Mouse (Mus musculus): ENCODE results near the gene Il25. TPM values are rescaled to one million over a fixed set of nuclear protein-coding genes. Genes with fewer than 3 reads are reported as not detected.
"Not testable (repeated sequence)": the region's sequence is repeated elsewhere in the genome, so short reads cannot be mapped to it uniquely, and the experiment has no call there.

The Il25 gene
- polyA plus RNA-seq, 2 experiments = not detected

DNA sequence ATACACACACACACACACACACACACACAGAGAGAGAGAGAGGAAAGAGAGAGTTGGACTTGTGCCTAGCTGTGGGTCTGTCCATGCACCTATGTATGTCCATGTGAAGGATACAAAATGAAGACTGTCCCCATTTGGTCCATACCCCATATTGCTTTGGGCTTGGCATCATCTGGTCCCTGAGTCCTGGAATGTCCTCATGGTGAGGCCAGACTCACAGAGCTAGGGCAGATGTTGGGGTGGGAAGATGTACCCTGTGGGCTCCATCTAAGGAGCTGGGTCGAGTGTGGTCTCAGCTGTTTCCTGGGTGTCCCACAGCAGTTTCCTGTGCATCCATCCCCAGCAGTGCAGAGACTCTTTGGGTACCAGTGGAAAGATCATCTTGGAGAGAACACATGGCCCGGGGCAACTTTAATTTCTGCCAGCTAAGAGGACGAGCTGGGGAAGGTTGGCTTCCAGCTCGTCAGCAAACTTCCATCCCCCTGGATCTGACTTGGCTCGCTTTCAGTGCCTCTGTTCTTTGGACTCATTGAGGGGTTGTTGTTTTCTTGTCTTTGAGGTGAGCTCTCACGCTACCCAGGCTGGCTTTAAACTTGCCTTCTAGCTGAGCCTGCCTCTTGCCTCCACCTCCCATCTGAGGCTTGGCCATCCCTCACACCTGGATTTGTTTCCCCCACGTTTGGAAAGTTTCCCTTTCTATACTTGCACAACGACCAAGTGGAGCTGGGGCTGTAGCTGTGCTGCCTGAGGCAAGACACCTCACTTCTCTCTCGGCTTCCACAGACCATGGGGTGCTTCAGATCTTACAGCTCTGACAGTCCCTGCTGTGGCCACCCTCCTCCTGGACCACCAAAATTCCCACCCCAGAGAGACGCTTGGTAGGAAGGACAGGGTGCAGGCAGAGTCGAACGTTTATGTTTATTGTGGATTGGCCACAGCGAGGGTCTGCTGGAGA is 8.8 kb downstream of the Il25 start:
- Histone ChIP-seq H3K27ac (no peak overlapping the region), H3K4me2 (ENCODE audit: low read depth) (no peak overlapping the region), H3K4me3 (ENCODE audit: insufficient read depth in 1 of 2, low read depth in 2 of 2, low read length in 2 of 2) (no peak overlapping the region), H3K27me3 (ENCODE audit: control insufficient read depth, insufficient read depth, low read length) (no peaks in the 10 kb centered on the region), H3K4me1 (replicated peaks; ENCODE audit: control insufficient read depth in 2 of 2, insufficient read depth in 2 of 2, low read length in 1 of 2) (no peaks in the 10 kb centered on the region), H3K9me3 (ENCODE audit: control insufficient read depth, low read length) (no peaks in the 10 kb centered on the region), H3K9ac (replicated peaks) (no peak overlapping the region), H3K36me3 (replicated peaks; ENCODE audit: control insufficient read depth, insufficient read depth, low read depth) (no peaks in the 10 kb centered on the region)
- WGBS (ENCODE audit: insufficient replicate concordance) = 40% methylated on average over 13 of the region's 13 CpGs
- TF ChIP-seq CTCF (IDR thresholded peaks at IDR 0.05; ENCODE audit: low read depth) = no peak
- no peak for TF ChIP-seq EP300 (IDR thresholded peaks at IDR 0.05; ENCODE audit: low read depth)
- no peak for ATAC-seq (ENCODE audit: insufficient read depth)
- no peak for DNase-seq (ENCODE audit: low read depth in 3 of 3, low spot score in 3 of 3)

DNA sequence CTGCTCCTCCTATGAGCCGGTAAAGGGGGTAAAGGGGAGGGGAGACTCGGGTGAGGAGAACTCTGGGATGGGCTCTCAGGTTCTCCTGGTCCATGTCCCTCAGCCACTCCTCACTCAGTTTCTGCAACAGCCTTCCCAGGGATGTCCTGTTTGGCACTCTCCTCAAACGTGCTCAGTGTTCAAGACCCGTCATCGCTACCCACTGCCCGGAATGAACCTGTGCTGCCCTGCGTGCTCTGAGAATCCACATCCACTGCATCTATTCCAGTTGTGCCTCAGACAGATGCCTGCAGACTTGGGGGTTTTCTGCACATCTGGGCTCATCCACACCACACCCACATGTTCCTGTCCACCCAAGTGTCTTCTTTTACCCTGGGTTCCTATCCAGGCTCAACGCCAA is 10.0 kb downstream of the Il25 start:
- Histone ChIP-seq H3K9ac (replicated peaks) (no peak overlapping the region), H3K9me3 (ENCODE audit: control insufficient read depth, low read length) (no peaks in the 10 kb centered on the region), H3K4me2 (ENCODE audit: low read depth) (no peak overlapping the region), H3K4me1 (replicated peaks; ENCODE audit: control insufficient read depth in 2 of 2, insufficient read depth in 2 of 2, low read length in 1 of 2) (no peaks in the 10 kb centered on the region), H3K27me3 (ENCODE audit: control insufficient read depth, insufficient read depth, low read length) (no peaks in the 10 kb centered on the region), H3K4me3 (ENCODE audit: insufficient read depth in 1 of 2, low read depth in 2 of 2, low read length in 2 of 2) (no peak overlapping the region), H3K36me3 (replicated peaks; ENCODE audit: control insufficient read depth, insufficient read depth, low read depth) (no peaks in the 10 kb centered on the region), H3K27ac (no peak overlapping the region)
- TF ChIP-seq CTCF (IDR thresholded peaks at IDR 0.05; ENCODE audit: low read depth) (no peak), EP300 (IDR thresholded peaks at IDR 0.05; ENCODE audit: low read depth) (no peak)
- ATAC-seq (ENCODE audit: insufficient read depth) (no peak), DNase-seq (ENCODE audit: low read depth in 3 of 3, low spot score in 3 of 3) (no peak)
- WGBS (ENCODE audit: insufficient replicate concordance) = 70% methylated on average over 8 of the region's 8 CpGs

DNA sequence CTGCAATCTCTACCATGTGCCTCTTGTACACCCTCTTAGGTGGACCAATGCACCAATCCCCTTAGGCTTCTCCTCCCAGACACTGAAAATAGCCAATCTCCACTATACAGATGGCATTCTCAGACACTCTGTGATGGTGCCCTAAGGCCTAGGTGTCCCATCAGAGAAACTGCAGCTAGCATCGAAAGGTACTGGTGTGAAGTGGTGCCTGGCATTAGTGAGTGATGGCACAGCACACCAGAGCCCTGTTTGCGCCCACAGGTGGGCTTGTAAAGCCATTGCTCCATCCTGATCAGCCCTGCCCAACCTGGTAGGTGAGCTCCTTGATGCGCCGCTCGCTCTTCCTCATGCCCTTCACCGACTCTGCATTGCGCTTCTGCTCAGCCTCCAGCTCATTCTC is 11.5 kb downstream of the Il25 start:
- Histone ChIP-seq H3K4me3 (ENCODE audit: insufficient read depth in 1 of 2, low read depth in 2 of 2, low read length in 2 of 2) (no peak overlapping the region), H3K4me2 (ENCODE audit: low read depth) (no peak overlapping the region), H3K9ac (replicated peaks) (no peak overlapping the region), H3K4me1 (replicated peaks; ENCODE audit: control insufficient read depth in 2 of 2, insufficient read depth in 2 of 2, low read length in 1 of 2) (no peaks in the 10 kb centered on the region), H3K27ac (no peak overlapping the region), H3K27me3 (ENCODE audit: control insufficient read depth, insufficient read depth, low read length) (no peaks in the 10 kb centered on the region), H3K9me3 (ENCODE audit: control insufficient read depth, low read length) (no peaks in the 10 kb centered on the region), H3K36me3 (replicated peaks; ENCODE audit: control insufficient read depth, insufficient read depth, low read depth) (no peaks in the 10 kb centered on the region)
- no peak for ATAC-seq (ENCODE audit: insufficient read depth)
- no peak for DNase-seq (ENCODE audit: low read depth in 3 of 3, low spot score in 3 of 3)
- WGBS (ENCODE audit: insufficient replicate concordance) = 75% methylated on average over 7 of the region's 7 CpGs
- TF ChIP-seq EP300 (IDR thresholded peaks at IDR 0.05; ENCODE audit: low read depth) = no peak
- no peak for TF ChIP-seq CTCF (IDR thresholded peaks at IDR 0.05; ENCODE audit: low read depth)

DNA sequence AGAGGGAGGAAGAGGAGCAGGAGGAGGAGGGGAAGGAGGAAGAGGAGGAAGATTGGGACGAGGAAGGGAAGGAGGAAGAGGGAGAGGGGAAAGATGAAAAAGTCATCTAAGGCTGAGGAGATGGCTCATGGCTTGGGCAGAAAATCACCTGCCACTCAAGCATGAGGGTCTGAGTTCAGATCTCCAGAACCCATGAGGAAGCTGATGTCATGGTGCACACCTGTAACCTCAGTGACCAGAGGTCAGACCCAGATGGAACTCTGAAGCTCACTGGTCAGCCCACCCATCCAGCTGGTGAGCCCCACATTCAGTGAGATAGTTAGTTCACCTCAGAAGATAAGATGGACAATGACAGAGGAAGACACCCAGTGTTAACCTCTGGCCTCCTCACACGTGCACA is 12.4 kb downstream of the Il25 start:
- TF ChIP-seq CTCF (IDR thresholded peaks at IDR 0.05; ENCODE audit: low read depth) (no peak), EP300 (IDR thresholded peaks at IDR 0.05; ENCODE audit: low read depth) (no peak)
- Histone ChIP-seq H3K4me3 (ENCODE audit: insufficient read depth in 1 of 2, low read depth in 2 of 2, low read length in 2 of 2) (no peak overlapping the region), H3K4me2 (ENCODE audit: low read depth) (no peak overlapping the region), H3K9ac (replicated peaks) (no peak overlapping the region), H3K27me3 (ENCODE audit: control insufficient read depth, insufficient read depth, low read length) (no peaks in the 10 kb centered on the region), H3K9me3 (ENCODE audit: control insufficient read depth, low read length) (no peaks in the 10 kb centered on the region), H3K4me1 (replicated peaks; ENCODE audit: control insufficient read depth in 2 of 2, insufficient read depth in 2 of 2, low read length in 1 of 2) (no peaks in the 10 kb centered on the region), H3K27ac (no peak overlapping the region), H3K36me3 (replicated peaks; ENCODE audit: control insufficient read depth, insufficient read depth, low read depth) (no peaks in the 10 kb centered on the region)
- no peak for ATAC-seq (ENCODE audit: insufficient read depth)
- no peak for DNase-seq (ENCODE audit: low read depth in 3 of 3, low spot score in 3 of 3)
- WGBS (ENCODE audit: insufficient replicate concordance) = 34% methylated on average over 2 of the region's 2 CpGs

DNA sequence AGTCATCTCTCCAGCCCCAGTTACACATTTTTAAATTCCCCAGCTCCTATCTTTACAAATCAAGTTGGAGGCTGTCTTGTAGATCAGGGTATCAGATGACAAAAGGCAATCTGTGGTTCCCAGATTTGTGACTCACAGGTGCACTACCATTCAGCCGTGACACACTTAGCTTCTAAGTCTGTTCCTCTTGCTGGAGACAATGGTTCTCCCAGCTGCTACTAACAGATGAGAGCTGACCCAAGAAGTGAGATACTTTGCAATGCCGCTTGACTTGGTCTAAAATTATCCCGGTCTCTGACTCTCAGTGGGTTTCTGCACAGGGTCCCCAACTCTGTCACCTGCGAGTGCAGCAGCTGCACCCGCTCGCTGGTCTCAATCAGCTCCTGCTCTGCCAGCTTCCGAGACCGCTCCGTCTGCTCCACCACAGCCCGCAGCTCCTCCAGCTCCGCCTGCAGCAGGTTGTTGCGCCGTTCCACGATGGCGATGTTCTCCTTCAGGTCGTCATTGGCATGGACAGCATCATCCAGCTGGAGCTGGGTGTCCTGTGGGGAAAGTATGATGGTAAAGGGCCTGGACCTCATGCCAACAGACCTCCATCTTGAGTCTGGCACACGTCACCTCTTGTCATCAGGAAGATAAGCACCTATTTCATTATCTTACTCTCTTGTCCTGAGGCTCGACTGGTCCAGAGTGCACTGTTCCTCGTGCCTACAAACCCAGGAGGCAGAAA is 13.6 kb downstream of the Il25 start:
- no peak for TF ChIP-seq CTCF (IDR thresholded peaks at IDR 0.05; ENCODE audit: low read depth)
- no peak for TF ChIP-seq EP300 (IDR thresholded peaks at IDR 0.05; ENCODE audit: low read depth)

DNA sequence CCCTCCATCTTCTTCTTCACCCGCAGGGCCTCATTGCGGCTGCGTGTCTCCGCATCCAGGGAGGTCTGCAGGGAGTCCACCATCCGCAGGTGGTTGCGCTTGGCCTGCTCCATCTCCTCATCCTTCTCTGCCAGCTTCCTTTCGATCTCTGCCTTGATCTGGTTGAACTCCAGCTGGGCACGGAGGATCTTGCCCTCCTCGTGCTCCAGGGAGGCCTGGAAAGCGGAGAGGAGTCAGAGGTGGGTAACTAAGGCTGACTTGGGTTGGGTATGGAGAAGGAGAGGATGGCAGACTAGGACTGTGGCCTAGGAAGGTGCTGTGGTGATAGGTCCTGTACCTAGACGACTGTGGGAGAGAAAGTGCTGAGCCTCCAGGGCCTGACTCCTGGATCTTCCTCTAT is 14.5 kb downstream of the Il25 start:
- WGBS (ENCODE audit: insufficient replicate concordance) = 69% methylated on average over 9 of the region's 11 CpGs

More for the DNA sequence above, 13.6 kb downstream of the Il25 start:
- no peak for ATAC-seq (ENCODE audit: insufficient read depth)
- H3K27me3 ChIP-seq (ENCODE audit: control insufficient read depth, insufficient read depth, low read length) = no peaks in the 10 kb centered on the region
- no peaks in the 10 kb centered on the region for H3K4me1 ChIP-seq (replicated peaks; ENCODE audit: control insufficient read depth in 2 of 2, insufficient read depth in 2 of 2, low read length in 1 of 2)
- H3K9ac ChIP-seq (replicated peaks) = no peak overlapping the region
- H3K27ac ChIP-seq = no peak overlapping the region
- 69% methylated on average over 19 of the region's 19 CpGs for WGBS (ENCODE audit: insufficient replicate concordance)
- no peaks in the 10 kb centered on the region for H3K36me3 ChIP-seq (replicated peaks; ENCODE audit: control insufficient read depth, insufficient read depth, low read depth)
- H3K9me3 ChIP-seq (ENCODE audit: control insufficient read depth, low read length) = no peaks in the 10 kb centered on the region
- no peak overlapping the region for H3K4me2 ChIP-seq (ENCODE audit: low read depth)
- no peak overlapping the region for H3K4me3 ChIP-seq (ENCODE audit: insufficient read depth in 1 of 2, low read depth in 2 of 2, low read length in 2 of 2)
- no peak for DNase-seq (ENCODE audit: low read depth in 3 of 3, low spot score in 3 of 3)

More for the DNA sequence above, 14.5 kb downstream of the Il25 start:
- H3K4me3 ChIP-seq (ENCODE audit: insufficient read depth in 1 of 2, low read depth in 2 of 2, low read length in 2 of 2); H3K27ac ChIP-seq; H3K9me3 ChIP-seq (ENCODE audit: control insufficient read depth, low read length); H3K4me1 ChIP-seq (replicated peaks; ENCODE audit: control insufficient read depth in 2 of 2, insufficient read depth in 2 of 2, low read length in 1 of 2); H3K4me2 ChIP-seq (ENCODE audit: low read depth); ATAC-seq (ENCODE audit: insufficient read depth); DNase-seq (ENCODE audit: low read depth in 3 of 3, low spot score in 3 of 3); H3K36me3 ChIP-seq (replicated peaks; ENCODE audit: control insufficient read depth, insufficient read depth, low read depth); H3K27me3 ChIP-seq (ENCODE audit: control insufficient read depth, insufficient read depth, low read length); H3K9ac ChIP-seq (replicated peaks): not testable (repeated sequence)

Measured in liver, embryonic 14.5 days (tissue).